Mouse (Mus musculus): ENCODE data around the gene Skida1.

Skida1 gene

DNA sequence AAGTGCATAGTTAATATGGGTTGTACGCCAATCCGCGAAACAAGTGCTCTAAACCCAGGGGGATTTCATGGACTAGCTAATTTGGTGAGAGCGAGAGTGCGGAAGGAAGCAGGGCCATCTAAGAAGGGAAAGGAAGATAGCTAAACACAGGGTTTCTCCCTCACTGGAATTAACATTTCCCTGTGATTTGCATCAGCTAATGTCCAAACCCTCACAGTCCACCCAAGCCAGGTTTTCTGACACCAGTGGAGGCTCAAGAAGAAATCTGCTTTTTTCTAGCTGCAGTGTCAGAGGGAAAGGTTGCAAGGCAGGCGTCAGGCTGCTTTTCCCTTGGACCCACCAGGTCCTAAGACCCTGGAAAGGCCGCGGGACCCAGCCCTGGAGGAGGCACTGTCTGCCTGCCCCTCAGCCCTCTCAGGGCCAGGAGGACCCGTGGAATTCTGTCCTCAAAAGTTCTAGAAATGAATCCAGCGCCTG is 9.9 kb downstream of the Skida1 start:
- WGBS = 90% methylated on average over 10 of the region's 10 CpGs

DNA sequence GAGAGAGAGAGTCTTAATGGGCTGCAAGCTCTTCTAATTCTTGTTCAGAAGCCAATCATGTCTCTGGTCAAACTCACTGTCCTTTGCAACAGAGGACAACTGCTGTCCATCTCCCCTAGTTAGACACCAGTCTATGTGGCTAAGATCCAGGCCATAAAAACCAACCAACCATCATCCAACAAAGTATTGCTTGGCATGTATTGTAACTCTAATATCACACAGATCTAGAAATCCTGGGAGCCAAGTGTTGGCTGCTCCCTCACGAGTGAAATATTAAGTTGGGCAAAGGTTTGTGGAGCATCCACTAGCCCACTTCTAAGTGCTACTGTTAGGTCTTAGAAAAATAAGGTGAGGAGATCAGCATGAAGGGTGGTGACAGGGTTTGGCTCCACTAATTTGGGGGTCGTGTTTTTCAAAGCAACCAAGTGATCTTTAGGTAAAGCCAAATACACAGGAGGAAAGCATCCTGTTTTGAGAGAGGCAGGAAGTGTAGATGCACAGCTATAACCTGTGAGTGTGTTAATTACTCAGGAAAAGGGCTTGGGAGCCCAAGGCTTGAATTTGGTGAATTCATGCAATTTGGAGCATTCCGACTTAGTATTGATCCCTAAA is 10.6 kb downstream of the Skida1 start:
- WGBS = 81% methylated on average over 3 of the region's 3 CpGs

DNA sequence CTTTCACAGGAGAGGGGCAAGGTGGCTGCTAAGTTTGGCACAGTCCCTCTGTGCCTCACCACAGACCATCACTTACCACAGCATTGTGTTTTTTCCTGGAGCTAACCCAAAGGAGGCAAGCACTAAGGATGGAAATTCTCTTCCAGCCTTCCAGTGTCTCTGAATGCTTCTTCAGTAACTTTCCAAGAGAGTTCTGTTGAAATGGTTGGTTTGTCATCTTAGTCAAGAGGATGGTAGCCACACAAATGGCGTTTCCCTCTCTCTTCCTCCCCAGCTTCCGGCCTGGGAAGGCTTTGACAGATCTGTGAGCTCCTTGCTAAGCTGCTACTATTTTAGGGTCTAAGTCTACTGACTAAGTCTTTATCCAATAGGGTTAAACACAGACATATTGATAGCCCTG is 11.4 kb downstream of the Skida1 start, which contains the start of gene A930004D18Rik:
A930004D18Rik (minus strand) TSS at position 247 of the 400 bp plus-strand sequence.
- 92% methylated on average over 2 of the region's 2 CpGs for WGBS

DNA sequence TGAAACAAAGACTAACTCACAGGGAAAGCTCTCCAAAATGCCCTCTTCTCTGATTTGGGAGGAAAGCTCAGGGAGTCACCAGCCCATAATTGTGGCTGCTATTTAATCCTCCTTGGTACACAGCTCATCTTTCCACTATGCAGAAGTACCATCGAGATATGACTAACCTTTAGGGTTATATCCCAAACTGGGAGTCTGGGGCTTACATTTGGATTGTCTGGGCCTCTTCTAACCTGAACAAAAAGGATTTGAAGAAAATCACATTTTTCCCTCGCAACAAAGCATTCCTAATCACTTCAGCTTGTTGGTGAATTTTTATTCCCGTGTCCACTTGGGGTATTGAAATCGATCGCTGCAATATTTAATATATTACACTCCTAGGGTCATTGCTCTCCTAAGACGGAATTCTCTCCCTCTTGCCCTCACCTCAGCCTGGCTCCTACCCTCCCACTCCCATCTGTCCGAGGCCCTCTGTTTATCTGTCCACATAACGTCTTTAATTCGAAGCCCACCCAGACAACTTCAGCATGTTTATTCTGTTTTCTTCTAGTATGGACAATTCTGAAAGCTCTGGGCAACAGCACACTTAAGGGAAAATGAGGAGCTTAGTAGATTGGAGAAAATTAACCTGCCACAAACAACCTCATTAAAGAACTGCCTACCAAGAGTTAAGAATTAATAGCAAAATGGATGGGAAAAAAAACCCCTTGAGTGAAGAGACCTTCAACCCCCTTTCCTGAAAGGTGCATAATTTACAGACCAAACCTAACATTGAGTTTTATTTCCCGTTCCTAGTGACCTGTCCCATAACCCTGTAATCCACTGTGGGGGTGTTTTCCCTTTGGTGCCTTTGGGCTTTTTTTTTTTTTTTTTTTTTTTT is 14.2 kb downstream of the Skida1 start:
- whole genome bisulfite sequencing = 92% methylated on average over 10 of the region's 10 CpGs

DNA sequence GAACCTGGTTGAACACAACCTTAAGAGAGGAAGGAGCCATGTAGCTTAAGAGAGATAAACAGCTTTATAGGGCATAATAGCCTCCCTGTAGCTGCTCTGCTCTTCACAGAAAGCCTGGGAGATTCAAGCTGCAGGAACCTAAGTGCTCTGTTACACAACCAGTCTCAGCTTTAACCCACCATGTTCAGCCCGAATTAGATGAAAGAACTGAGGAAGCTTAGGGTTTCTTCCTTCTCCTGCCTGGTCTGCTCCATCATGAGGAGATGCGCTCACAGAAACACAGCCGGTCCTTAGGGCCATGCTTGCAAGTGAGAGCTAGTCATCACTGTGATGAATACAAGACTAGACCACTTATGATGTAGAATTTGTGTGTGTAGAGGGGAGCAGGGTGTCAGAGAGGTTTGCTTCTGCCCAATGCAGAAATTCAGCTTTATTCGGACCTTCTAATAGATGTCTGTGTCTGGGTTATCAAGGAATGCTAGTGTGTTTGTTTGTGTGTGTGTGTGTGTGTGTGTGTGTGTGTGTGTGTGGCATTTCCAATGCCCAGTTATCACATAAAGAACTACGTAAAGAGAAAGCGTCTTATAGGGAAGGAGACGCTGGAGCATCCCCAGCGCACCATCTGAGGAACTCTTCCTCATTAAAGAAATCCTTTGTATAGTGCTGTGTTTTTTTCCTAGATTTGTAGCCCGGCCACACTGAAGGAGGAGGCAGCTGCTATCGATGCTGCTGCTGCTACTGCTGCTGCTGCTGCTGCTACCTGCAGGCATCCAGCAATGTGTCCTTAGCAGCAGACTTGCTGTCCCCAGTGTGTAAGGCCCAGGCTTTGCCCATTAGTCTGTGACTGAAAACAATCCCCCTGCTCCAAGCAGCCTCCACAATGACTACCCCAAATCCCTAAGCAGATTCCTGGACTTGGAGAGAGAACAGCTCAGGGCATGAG is 15.4 kb downstream of the Skida1 start:
- WGBS = 85% methylated on average over 10 of the region's 10 CpGs

DNA sequence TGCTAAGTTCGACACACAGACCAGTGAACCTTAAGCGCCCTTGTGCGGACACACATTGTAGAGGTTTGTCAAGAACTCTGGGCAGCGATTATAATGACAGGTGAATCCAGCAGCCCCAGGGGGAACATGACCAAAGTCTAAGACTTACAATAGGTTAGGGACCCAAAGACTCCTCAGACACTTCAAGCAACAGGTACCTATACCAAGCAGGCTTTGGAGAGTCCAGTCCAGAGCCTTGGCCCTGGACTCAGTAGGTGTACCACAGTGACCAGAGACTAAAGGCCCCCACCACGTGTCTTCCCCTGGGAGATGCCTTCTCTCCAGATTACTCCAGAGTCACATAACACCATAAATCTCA is 16.3 kb downstream of the Skida1 start:
- WGBS = 90% methylated on average over 5 of the region's 5 CpGs

DNA sequence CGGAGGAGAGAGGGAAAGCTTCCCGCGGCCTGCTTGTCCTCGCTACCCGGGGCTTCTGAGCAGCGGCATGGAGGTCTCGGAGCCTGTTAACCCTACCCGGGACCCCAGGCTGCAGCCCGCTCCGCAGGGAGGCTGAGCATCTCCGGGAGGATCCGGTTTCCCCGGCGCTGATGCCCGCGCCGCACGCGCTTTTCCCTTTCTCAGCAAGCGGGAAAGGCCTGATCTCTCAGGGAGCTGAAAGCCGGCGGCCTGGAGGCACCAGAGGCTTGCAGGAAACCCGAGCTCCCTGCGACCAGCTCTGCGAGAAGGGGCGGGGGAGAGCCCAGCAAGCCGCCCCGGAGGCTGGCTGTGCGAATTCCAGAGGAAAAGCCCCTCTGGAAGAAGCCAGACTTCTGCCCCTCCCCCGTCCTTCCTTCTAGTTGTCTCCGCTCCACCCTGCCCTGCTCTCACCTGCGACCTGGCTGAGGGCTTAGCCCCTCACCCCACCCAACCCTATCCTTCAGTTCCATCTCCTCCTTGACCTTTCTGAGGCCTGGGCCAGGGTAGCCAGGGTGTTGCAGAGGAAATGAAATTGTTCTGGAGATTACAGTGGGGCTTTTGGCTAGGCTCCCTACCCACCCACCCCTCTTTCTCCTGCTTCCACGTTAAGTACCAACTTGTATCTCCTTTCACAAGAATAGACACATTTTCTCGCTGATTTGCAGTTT is 16.9 kb downstream of the Skida1 start:
- whole genome bisulfite sequencing = 23% methylated on average over 34 of the region's 34 CpGs

DNA sequence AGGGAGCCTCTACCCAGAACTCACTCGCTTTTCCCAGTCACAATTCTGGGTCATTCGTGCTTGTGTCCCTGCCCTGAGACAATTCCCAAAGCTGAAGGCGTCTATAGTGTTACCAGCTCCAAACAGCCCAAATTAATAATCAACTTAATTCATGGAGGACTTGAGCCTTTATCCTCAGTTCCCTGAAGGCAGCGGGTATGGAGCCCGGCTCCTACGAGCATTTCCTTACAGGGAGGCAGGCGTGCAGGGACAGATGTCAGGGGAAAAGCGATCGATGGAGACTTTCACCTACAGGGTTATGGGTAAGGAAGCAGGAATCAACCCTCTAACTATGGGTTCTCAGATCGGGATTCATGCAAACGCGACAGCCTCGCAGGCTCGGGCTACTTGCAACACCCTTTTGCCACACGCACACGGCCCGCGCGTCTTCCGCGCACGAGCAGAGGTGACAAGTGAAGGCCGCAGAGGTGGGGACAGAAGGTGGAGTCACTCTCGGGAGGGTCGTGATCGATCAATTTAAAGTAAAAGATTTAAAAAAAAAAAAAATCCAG is 17.5 kb downstream of the Skida1 start:
- 27% methylated on average over 26 of the region's 26 CpGs for whole genome bisulfite sequencing

DNA sequence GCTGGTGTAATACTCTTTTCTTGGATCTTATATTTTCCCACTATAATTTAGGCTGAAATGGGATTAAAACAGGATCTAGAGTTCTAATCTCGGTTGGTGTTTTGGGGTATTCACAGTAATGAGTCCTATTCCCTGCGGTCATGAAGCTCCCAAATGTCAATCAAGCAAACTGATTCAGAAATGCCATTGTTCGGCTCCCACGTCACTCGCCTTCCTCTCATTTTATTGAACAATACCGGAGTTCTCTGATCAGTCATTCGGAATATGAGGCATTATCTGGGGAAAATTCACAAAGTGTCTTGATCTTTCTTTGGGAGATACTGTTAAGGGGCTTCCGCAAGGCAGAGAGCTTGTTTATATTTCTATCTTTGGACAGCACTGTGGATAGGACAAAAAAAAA is 18.3 kb downstream of the Skida1 start:
- 86% methylated on average over 8 of the region's 8 CpGs for WGBS

DNA sequence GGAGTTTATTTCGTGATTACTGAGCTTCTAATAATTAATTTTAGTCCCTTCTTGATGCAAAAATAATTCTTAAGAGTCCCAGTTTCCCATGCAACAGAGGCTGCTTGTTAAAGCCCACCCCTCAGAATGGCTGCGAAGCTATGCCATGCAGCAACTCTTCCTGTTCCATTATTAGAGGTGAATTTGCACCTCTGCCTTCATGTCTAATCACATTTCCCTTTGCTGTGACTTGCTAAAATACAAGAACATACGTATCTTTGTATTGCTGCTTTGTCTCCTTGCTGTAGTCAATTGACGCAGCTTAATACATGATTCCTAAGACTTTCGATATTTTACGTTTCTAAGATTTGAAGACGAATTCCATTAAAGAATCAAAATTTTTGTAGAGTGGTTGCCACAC is 19.2 kb downstream of the Skida1 start:
- 98% methylated on average over 7 of the region's 7 CpGs for WGBS

DNA sequence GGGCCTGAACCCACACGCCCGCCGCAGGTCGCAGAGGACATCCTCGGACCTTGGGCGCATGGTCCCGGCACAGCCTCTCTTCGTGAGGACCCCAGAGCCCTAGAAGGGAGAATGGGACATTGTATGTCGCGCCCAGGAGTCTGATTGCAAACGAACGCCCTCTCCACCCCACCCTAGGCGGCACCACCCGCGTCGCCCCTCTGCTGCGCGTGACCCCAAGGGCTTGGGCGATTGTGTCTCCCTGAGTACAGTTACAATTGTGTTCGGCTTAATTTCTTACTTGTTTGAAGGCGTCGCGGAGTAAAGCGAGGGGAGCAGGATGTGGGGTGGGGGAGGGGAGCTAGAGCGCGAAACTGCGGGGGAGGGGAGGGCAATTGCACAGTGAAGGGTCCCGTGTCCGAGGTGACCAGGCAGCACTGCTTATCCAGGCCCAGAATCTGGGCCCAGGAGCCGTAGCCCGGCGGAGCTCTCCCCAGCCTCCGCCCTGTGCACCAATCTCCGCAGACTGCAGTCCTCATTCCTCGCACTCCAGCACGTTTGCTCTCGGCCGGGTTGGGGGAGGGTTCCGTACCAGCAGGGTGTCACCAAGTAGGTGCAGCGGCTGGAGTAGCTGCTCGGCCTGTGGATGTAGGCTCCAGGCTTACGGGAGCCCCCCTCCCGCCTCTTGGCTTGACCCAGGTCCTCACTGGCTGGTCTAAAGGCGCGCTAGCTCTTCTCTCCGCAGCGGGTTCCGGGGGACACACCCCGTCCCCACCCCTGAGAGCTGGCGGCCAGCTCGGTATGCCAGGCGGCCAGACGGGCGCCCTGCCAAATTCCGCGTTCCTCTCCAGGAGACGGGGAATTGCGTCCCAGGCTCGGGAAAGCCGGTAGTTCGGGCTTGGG is 20.5 kb downstream of the Skida1 start:
- under 1% methylated on average over 61 of the region's 61 CpGs for WGBS

DNA sequence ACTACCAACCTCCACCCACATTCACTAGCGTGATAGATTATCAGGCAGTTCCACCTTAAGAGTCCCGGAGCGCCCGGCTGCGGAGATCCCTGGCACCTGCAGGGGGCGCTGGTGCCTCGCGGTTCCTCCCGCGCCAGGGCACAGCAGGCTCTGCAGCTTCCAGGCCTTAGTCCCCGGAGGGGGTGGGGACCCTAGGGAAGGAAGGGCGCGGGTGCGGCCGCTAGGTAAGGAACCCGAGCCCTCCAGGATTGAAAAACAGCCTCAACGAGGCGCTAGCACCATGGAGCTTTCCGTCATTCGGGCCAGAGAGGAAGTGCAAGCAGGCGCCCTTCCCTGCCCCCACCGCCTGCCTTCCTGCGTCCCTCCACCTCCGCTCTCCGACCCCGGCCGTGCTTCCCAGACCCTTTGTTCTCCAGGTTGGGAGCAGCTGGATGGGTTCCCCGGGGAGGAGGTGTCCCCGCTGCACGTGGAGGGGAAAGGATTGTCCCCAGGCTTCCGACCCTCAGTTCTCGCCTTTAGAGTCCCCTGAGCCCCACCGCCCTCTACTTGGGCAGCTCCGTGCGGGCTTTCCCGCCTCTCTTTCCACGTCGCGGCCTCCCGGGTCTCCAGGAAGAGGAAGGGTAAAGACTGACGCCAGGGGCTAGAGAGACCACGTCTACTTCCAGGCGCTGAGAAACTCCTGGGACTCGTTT is 21.3 kb downstream of the Skida1 start:
- WGBS = under 1% methylated on average over 44 of the region's 44 CpGs

DNA sequence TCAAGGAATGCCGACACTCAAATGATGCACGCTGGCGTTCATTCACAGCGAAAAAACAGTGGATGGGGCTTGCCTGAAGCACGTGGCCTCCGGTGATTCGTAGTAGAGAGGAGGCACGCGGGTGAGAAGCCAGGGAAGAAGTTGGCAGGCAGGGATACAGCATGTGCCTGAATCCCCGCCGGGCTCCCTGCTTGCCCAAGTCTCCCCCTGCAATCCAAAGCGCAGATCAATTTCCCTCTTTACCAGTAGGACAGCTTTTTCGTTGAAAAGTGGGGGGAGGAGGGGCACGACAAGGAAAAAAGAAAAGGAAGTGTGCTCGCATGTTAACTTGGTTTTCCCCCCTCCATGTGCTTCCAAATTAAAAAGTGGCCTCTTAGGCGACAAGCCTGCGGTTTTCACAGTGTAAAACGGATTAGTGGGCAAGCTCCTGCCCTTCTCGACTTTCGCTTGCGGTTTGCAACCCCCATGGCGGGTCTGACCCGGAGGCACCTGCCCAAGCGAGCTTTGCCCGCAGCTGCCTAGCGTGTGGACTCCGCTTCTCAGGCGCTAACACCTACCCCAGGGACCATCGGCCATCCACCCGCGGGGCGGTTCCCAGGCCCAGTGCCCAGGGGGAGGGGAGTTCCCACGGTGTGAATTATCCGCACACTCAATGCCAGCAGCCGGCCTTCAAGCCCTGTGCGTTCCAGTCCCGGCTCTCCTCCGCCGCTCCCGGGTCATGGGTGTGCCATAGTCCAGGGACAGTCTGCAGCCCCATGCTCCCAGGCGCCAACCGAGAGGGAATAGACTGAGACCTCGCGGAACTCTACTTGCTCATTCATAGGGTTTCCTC is 22.5 kb downstream of the Skida1 start:
- WGBS = 1% methylated on average over 44 of the region's 44 CpGs

DNA sequence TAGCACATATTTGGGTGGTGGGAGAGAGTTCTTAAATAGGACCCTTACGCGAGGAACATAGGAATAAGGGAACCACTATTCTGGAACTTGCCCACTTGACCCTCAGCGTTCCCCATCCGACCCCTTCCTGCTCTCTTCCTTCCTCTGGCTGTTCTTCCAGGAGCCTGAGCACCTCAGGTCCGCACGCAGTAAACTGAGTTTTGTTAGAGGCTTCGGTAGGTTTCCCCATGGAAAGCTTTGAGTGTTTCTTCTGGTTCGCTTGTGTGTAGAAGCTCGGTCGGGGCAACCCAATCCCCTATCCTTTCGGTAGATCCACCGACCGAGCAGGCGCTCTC is 23.1 kb downstream of the Skida1 start:
- WGBS = 11% methylated on average over 14 of the region's 14 CpGs

DNA sequence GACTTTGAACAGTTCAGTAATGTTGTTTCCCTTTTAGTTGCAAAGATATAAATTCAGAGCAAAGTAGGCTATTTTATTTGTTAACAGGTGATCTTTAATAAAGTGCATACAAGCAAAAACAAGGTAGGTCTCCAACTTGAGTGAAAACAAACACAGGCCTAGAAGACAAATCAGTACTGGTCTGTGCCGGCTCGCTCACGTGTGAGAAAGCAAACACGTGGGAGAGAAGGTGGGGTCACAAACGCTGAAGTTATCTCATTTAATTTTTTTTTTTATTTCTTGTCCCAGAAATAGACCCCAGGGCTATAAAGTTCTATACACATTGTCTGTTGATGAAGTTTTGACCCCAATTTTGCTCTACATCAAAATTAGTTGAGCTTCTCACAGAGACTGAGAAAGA is 23.7 kb downstream of the Skida1 start:
- 89% methylated on average over 5 of the region's 5 CpGs for WGBS

DNA sequence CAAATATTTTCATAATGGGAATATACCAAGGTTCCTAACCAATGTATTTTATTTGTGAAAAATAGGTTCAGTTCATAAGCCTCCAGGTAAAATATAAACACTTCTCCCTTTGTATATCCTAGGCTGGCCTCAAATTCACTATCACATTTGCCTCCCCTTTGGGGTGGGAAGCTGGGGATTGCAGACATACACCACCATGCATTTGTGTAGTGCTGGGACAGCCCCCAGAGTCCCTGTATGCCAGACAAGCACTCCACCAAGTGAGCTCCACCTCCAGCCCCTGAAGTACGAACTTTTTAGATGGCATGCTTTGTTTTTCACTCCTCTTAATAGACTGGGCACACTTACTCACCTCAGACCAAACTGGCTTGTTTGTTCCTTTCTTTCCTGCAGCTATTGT is 26.0 kb downstream of the Skida1 start:
- WGBS = 75% methylated on average over 1 of the region's 1 CpGs

DNA sequence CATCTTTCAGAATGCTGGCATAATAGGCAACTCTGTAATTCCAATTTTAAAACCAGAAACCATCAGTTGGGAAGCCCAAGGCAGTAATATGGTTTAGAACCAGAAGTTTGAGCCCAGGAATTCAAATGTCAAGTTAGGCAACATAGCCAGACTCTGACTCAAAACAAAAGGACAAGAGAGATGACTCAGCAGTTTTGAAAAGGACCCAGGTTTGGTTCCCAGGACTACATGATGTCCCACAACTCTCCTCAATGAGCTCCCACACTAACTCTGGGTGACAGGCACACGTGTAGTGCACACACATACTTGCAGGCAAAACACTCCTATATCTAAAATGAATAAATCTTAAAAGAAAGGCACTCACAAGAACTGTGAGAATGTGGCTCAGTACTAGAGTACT is 29.7 kb downstream of the Skida1 start:
- 83% methylated on average over 1 of the region's 1 CpGs for WGBS

DNA sequence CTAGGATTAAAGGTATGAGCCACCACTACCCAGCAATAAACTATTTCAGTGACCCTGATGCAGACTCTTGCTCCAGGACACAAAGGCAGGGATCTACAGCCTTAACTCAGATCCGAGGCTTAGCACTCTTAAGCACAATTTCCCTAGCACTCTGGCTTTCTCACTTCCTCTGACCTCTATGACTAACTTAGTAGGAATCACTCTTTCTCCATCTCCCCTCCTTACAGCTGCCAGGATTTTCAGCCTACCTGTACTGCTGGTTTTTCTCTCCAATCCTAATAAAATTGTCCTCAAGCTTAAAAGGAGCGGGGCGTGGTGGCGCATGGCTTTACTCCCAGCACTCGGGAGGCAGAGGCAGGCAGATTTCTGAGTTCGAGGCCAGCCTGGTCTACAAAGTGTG is 31.5 kb downstream of the Skida1 start:
- over 99% methylated on average over 6 of the region's 6 CpGs for WGBS

DNA sequence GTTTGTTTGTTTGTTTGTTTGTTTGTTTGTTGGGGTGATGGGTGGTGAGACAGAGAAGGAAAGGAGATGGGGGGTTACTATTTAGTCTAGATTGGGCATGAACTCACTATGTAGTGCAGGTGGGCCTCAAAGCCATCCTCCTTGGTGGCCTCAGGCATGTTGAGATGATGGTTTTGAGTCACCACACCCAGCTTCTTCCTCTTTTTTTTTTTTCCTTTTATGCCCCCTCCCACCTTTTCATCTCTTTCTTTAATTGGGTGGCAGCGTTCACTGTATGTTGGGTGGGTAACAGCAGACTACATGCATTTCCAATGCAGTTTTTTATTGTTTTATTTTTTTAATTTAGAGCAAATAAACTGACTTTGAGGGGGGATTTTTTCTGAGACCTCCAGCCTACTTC is 32.2 kb downstream of the Skida1 start:
- WGBS = 100% methylated on average over 1 of the region's 1 CpGs
